Mouse (Mus musculus) C2C12 (cell line): Measurements from ENCODE around the gene Fam168a. TPM values are rescaled to one million over a fixed set of nuclear protein-coding genes. Genes with fewer than 3 reads are reported as not detected.

Experiments used
- H3K27me3 ChIP-seq: one replicate; pipeline ENCODE4 v1.6.1; 2011; ENCODE audit not compliant: control insufficient read depth, insufficient read depth, insufficient read length
- H3K36me3 ChIP-seq: one replicate; pipeline ENCODE4 v1.6.1; 2011; ENCODE audit not compliant: control insufficient read depth, insufficient read depth
- H3K4me3 ChIP-seq: one replicate; pipeline ENCODE4 v1.5.1; 2011; ENCODE audit warnings: mild to moderate bottlenecking, control low read depth; ENCODE audit not compliant: poor library complexity, insufficient read depth, severe bottlenecking
- H3K79me2 ChIP-seq: one replicate; pipeline ENCODE4 v1.6.1; 2011; ENCODE audit not compliant: control insufficient read depth, insufficient read depth
- H3K79me3 ChIP-seq: one replicate; pipeline ENCODE4 v1.6.1; 2011; ENCODE audit warnings: low read depth, control low read depth
- H3ac ChIP-seq: one replicate; pipeline ENCODE3; 2011; ENCODE audit warnings: low read depth; ENCODE audit not compliant: control insufficient read depth, insufficient read length
- CEBPB ChIP-seq: IDR thresholded peaks from one replicate; pipeline ENCODE4 v1.6.1; 2011; ENCODE audit warnings: low read depth, mild to moderate bottlenecking, control low read depth, moderate library complexity
- CTCF ChIP-seq: IDR thresholded peaks from one replicate; pipeline ENCODE4 v1.5.1; 2011; ENCODE audit not compliant: control insufficient read depth, insufficient read depth, insufficient read length
- FOSL1 ChIP-seq: IDR thresholded peaks from one replicate; pipeline ENCODE4 v1.8.0; 2011; ENCODE audit warnings: mild to moderate bottlenecking, low read length; ENCODE audit not compliant: poor library complexity, insufficient read depth, severe bottlenecking
- MAX ChIP-seq: IDR thresholded peaks from one replicate; pipeline ENCODE4 v1.6.1; 2011; ENCODE audit warnings: mild to moderate bottlenecking, control low read depth
- MYOD1 ChIP-seq: IDR thresholded peaks from one replicate; pipeline ENCODE4 v1.6.1; 2011; ENCODE audit warnings: low read depth; ENCODE audit not compliant: control insufficient read depth, insufficient read length
- MYOG ChIP-seq: IDR thresholded peaks from one replicate; pipeline ENCODE4 v1.6.1; 2011; ENCODE audit not compliant: control insufficient read depth, insufficient read length; ENCODE audit errors: extremely low read depth
- USF1 ChIP-seq: IDR thresholded peaks from one replicate; pipeline ENCODE4 v1.6.1; 2011; ENCODE audit warnings: low read depth, mild to moderate bottlenecking, control low read depth, moderate library complexity
- polyA plus RNA-seq: library from polyadenylated mRNA; unstranded; fragments of >200 nt; fragmentation: generic; extraction: Trizol; gene quantifications from one replicate; pipeline ENCODE4 v1.2.1, GENCODE M21; 2012; ENCODE audit warnings: missing spikeins

Fam168a gene
- polyA plus RNA-seq, 1 experiment: 30.5 TPM

GRCm38 (mm10) chr7:100815900-100816570 is 109.6 kb downstream of the Fam168a start:
- no peak overlapping the region for H3K4me3 ChIP-seq
- no peaks in the 10 kb centered on the region for H3K36me3 ChIP-seq
- no peak overlapping the region for H3ac ChIP-seq
- H3K27me3 ChIP-seq: no peaks in the 10 kb centered on the region
- no peaks in the 10 kb centered on the region for H3K79me3 ChIP-seq
- no peak for TF ChIP-seq MYOD1
- TF ChIP-seq CEBPB: no peak
- TF ChIP-seq FOSL1: no peak
- no peak for TF ChIP-seq USF1
- TF ChIP-seq CTCF: no peak
- no peak for TF ChIP-seq MYOG
- no peak for TF ChIP-seq MAX
- no peaks in the 10 kb centered on the region for H3K79me2 ChIP-seq

- Histone ChIP-seq H3K36me3 (no peaks in the 10 kb centered on the region), H3K79me3 (no peaks in the 10 kb centered on the region), H3K27me3 (no peaks in the 10 kb centered on the region), H3K4me3 (no peak overlapping the region), H3K79me2 (no peaks in the 10 kb centered on the region), H3ac (no peak overlapping the region)
- TF ChIP-seq MYOG (no peak), USF1 (no peak), FOSL1 (no peak), MAX (no peak), CTCF (no peak)
Measured at GRCm38 (mm10) chr7:100816759-100817441, 110.5 kb downstream of the Fam168a start.

GRCm38 (mm10) chr7:100817442-100817760 is 111.0 kb downstream of the Fam168a start:
- Histone ChIP-seq H3K36me3 (no peaks in the 10 kb centered on the region), H3K79me3 (no peaks in the 10 kb centered on the region), H3K79me2 (no peaks in the 10 kb centered on the region), H3ac (no peak overlapping the region), H3K4me3 (no peak overlapping the region), H3K27me3 (no peaks in the 10 kb centered on the region)
- no peak for TF ChIP-seq MAX
- no peak for TF ChIP-seq MYOG
- no peak for TF ChIP-seq CEBPB
- TF ChIP-seq MYOD1: no peak
- no peak for TF ChIP-seq USF1
- no peak for TF ChIP-seq FOSL1
- TF ChIP-seq CTCF: no peak

GRCm38 (mm10) chr7:100818401-100819064 is 112.1 kb downstream of the Fam168a start:
- Histone ChIP-seq H3K79me2 (no peaks in the 10 kb centered on the region), H3ac (no peak overlapping the region), H3K36me3 (no peaks in the 10 kb centered on the region), H3K27me3 (no peaks in the 10 kb centered on the region), H3K79me3 (no peaks in the 10 kb centered on the region), H3K4me3 (no peak overlapping the region)
- TF ChIP-seq CTCF (no peak), USF1 (no peak), MYOD1 (no peak), MAX (no peak), MYOG (no peak), FOSL1 (no peak), CEBPB (no peak)

DNA sequence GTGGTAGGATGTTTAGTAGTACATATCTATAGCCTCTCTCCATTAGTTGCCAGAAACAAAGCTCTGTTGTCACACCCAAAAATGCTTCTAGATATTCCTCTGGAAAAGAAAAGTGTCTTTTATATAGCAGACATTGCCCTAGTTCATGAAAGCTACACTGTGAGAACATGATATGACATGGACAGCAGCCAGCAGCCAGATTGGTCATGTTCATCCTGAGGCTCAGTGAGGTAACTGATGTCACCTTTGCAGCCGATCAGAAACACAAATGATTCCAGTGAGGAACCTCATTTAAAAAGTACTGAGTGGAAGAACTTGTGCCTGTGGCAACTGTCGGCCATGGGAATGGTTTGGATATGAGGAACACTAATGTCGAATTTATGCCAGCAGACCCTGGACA is 118.2 kb downstream of the Fam168a start:
- no peaks in the 10 kb centered on the region for H3K79me2 ChIP-seq
- TF ChIP-seq CEBPB (no peak), MYOD1 (no peak), USF1 (no peak), FOSL1 (no peak), CTCF (no peak), MAX (no peak), MYOG (no peak)

More for the DNA sequence above, 118.2 kb downstream of the Fam168a start:
- no peaks in the 10 kb centered on the region for H3K36me3 ChIP-seq
- no peak overlapping the region for H3K4me3 ChIP-seq
- no peak overlapping the region for H3ac ChIP-seq
- no peaks in the 10 kb centered on the region for H3K27me3 ChIP-seq
- H3K79me3 ChIP-seq: no peaks in the 10 kb centered on the region
